Mouse (Mus musculus) lung, adult 18-20 months (tissue): Measurements from ENCODE around the gene Pou1f1.

Experiments used
- DNase-seq, 2 experiments: peaks; one replicate each; pipeline ENCODE4 v3.0.0; 2022; ENCODE audit warnings: mixed read lengths in 2 of 2

The Pou1f1 gene

DNA sequence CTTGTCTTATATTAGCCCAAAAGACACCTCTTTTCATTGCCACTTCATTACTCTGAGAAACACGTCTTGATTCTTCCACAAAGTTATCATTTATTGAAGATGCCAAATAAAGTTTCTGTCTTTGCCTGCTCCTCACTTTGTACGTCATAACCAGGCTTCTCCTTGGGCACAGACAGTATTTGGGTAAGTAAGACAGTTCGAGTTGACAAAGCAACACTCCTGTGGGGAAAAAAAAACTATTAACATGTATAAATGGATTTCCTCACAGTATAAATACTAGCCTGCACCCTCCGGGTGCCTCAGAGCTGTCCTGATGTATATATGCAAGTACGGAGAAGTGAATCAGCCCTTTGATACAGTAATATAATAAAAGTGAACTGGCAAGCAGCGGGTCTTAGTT is at the start of gene Pou1f1:
Pou1f1 (plus strand) TSS at position 301 of the 400 bp plus-strand sequence.
- no peak for DNase-seq

DNA sequence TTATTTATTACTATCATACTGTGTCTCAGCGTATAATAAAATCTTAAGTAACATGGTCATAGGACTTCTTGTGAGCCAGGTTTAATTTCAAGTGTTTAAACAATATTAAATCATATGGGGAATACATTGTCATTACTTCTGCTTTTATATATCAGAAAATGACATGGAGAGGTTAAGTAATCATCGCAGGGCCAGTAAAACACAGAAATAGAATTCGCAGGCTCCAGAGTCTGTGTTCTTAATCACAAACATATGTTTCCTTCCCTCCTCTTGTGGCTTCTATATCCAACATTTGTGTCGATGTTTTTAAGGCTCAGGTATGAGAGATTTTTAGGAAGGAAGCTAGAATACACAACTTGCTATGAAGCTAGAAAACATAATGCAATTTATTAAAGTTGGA is 49.7 kb upstream of the Pou1f1 start:
- DNase-seq = no peak

DNA sequence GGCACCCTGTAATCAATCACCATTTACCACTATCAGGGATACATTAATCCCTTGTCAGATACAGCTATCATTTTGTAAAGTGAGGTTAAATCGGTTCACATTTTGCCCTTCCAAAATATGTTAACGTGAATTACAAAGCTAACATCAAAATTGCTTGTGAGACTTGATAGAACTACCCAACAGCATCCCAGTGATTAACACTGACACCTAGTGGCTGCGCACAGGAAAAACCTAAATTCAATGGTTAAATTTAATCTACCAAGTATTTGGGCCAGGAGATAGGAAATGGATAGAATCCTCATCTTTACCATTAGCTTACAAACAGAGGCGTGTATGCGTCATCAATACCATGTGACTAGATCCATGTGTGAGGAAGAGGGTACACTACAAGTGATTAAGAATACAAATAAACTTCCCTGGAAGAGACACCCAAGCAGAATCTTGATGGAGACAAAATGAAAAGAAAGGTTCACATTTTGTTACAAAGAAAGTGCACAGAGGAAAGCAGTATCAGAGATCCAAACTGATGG is 47.8 kb upstream of the Pou1f1 start:
- no peak for DNase-seq

DNA sequence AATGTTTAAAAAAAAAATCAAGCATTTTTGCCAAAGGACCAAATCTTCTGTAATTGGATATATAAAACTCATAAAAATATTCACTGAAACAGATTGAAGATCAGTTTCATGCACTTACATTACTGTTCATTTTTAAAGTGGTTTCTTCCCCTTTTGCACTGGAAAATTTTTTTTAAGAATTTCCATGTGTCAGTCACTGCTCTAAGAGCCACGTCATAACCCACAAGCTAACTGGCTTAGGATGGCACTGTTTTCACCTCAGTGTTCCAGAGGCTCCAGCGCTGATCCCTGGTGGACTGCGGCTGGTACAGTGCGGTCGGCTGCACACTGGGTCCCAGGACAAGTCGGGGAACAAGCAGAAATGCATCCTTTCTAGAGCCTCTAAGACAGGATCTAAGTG is 34.6 kb upstream of the Pou1f1 start:
- DNase-seq = no peak

DNA sequence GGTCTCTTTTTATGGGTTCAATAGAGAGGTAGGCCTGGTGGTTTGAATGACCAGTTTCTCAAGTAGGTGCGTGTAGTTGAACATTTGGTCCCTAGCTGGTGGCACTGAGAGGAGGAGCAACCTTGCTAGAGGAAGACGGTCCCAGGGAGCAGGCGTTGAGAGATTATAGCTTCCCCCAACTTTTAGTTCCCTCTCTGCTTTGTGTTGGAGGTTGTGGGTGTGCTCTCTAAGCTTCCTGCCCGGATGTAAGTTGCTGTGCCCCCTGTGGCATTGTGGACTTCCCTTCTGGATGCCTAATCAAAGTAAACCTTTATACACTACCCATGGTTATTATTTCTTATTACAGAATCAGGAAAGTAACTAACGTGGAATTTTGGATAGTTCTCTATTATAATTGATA is 24.3 kb upstream of the Pou1f1 start:
- no peak for DNase-seq

DNA sequence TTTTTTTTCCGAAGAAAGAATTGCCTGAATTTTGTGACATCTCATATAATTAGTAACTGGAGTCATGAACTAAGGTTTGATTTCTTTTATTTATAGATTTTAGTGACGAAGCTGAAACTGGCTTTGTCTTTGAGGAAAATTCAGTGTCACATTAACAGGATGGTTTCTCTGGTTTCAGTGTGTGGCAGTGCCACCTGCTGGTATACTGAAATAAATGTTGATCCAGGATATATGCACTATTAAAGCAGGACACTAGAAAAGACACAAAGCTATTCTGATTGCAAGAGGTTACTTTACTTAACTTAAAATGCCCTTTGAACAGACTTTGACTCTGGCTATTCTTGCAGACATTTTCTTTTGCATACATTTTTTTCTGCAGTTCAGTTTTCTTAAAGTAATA is 23.3 kb upstream of the Pou1f1 start:
- DNase-seq = peak in 1 of 2 experiments; percentile 4

DNA sequence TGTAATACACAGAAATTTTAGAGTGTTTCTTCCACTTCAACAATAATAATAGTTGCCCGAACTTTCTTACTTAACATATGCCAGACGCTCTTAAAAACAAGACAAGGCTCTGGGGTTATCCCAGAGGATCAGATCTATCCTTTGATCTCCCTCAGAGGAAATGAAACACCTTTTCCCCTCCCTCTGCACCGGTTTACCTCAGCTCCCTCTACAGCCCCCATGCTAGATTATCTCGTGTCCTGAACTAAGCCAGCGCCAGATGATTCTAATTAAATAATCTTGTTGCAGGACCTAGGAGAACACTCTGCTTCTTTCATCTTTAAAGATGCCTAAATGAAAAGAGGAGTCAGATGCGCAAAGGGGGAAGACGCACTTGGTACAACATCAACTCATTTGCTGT is 6.1 kb upstream of the Pou1f1 start:
- DNase-seq = no peak

DNA sequence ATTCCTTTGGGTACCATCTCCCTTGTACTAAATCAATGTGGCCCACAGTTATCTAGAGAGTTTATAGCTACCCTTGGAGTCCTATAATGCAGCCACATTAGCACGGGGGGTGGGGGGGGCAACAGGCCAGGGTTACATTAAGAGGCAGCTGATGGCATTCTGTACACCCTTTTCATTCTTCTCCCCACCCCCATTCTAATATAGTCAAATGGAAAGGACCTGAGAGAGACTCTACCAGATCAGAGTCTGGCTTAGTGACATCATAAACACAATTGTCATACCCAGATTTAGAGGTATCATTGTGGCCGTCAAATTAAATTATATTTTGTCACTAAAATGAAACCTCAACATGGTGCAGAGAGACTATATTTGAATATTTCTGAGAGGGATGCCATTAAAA is 5.7 kb downstream of the Pou1f1 start:
- DNase-seq = no peak

DNA sequence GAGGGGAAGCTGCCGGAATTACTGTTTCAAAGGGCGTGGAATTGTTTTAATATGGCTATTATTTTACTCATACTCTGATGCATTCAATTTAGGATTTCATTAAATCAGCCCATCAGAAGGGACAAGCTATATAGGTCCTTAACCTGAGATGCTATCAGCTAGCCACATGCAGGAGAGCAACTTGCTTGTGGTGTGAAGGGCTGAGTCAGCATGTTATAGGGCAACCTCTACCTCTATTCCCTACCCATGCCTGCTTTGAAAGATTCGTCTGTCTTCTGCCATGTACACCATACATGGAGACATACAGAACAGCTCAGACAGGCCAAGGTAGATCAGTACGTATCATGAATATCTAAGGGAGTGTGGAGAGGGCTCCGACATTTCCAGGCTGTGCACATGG is 6.4 kb downstream of the Pou1f1 start:
- no peak for DNase-seq

DNA sequence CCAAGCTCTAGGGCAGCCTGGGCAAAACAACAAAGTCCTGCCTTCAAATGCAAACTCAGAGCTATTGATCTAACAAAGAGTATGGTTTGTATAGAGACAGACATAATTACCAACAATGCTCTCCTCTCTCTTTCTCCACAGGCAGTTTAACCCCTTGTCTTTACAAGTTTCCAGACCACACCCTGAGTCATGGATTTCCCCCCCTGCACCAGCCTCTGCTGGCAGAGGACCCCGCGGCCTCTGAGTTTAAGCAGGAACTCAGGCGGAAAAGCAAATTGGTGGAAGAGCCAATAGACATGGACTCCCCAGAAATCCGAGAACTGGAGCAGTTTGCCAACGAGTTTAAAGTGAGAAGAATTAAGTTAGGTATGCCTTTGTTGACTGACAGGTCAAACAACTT is 9.3 kb downstream of the Pou1f1 start:
- no peak for DNase-seq

DNA sequence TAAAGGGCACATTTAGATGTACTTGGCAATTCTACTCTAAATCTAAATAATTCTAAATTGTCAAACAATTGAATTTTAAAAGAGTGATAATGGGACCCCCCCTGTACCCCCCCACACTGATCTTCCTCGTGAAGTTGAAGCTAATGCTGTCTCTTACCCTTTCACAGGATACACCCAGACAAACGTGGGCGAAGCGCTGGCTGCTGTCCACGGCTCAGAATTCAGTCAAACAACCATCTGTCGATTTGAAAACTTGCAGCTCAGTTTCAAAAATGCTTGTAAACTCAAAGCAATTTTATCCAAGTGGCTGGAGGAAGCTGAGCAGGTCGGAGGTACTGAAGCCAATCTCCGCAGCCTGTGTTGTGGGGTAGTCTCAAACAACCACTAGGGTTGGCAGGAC is 11.4 kb downstream of the Pou1f1 start:
- DNase-seq = no peak

DNA sequence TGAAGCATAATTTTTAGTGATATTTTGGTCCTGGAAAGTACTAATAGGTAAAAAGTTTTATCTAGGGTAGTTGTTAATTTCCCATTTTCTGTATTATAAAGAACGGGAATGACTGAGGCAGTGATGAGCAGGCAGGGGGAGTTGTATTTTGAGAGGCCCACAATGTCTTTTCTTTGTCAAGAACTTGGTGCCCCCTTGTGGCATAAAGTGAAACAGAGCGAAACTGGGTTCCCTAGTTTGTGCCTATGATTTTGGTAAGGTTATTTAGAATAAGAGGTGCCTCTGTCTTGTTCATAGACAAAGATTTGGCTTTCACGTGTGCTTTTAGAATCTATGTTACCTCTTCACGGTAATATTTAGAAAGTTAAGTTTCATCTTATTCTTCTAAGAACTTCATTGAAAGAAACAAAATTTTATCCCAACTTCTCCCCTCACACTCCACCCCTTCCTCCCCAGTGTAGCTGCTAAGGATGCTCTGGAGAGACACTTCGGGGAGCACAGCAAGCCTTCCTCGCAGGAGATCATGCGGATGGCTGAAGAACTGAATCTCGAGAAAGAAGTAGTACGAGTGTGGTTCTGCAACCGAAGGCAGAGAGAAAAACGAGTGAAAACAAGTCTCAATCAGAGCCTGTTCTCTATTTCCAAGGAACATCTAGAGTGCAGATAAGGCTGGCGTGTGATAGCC is 13.1 kb downstream of the Pou1f1 start:
- peak in 1 of 2 experiments; percentile 12 for DNase-seq

DNA sequence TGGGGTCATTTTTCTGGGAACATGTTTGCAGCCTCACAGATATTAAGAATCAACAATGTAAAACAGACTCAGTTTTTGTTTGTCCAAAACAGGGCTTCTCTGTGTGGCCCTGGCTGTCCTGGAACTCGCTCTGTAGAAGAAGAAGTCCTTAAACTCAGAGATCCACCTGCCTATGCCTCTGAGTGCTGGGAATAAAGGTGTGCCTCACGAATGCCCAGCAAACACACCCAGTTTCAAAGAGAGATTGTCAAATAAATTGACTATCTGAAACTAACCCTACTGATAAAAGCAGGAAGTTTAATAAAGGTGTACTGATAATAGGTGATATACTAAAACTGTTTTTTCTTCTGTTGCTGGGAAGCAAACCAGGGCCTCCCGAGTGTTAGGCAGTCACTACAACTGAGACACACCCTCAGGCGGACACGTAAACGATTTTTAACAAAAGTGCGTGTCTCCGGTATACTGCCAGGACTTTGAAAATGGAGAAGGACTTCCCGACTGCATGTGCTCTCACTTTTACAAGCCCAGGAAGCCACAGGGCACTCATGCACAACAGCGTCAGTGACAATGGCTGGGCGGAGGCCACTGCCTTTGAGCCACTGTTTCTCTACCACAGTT is 23.5 kb downstream of the Pou1f1 start:
- no peak for DNase-seq

DNA sequence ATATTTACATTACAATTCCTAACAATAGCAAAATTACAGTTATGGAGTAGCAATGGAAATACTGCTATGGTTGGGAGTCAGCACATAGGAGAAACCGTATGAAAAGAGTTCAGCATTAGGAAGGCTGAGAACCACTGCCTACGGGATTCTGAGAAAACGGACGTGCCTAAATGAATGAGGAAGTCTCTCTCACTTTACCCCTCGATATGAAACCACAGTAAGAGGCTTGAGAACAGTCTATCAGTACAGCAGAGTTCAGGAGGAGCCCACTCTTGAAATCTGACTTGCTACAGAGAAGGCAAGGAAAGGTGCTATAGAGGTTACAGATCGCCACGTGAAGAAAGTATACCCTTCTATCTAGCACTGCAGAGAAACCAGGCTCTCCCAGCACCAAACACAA is 28.6 kb downstream of the Pou1f1 start:
- no peak for DNase-seq

DNA sequence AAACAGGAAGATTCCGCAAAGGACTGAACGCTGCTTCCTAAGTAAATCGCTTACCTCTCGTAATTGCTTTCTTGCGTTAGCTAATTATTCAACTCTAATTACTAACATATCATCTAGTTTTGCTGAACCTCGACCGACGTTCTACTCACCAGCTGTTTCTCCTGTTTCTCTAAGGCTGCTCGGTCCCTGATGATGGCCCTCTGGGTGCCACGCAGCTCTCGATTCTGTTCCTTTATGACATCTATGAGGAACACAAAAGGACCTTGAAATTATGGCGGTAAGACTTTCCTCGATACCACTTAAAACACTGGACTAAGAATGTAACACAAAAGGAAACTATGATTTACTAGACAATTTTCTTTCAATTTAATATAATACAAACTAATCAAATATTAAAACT is 30.5 kb downstream of the Pou1f1 start:
- no peak for DNase-seq

DNA sequence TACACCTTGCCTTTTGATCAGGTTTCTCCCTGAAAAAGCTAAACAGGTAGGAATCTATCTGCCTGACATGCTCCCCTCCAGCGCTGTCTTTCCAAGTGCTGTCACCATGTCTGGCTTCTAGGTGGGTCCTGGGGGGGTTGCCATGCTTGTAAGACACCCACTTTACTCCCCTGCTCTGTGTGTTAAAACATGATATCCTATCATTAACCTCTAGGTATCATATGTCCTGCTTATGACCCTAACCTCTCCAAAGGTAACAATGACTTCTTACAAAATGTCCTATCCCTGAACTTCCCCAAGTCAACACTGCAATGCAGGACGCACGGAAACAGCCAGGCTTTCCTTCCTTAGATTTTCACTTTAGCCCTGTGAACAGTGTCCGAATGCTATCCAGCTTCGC is 34.0 kb downstream of the Pou1f1 start:
- no peak for DNase-seq

DNA sequence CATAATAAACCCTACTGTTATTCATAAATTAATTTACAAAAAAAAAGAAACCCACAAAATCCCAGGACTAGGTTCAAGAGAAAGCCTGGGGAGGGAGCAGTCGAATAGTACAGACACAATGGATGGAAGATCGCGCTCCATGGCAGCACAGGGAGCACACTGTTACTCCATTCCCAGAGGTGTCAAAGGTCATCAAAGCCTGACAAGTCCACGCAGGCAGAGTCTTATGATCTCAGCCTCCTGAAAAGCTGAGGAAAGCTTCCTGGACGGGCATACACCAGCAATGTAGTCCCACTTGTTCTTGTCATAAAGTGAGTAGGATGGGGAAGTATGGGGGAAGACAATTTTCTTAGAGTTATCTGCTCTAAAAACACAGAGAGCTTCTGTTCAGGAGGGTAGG is 37.1 kb downstream of the Pou1f1 start:
- DNase-seq = no peak

DNA sequence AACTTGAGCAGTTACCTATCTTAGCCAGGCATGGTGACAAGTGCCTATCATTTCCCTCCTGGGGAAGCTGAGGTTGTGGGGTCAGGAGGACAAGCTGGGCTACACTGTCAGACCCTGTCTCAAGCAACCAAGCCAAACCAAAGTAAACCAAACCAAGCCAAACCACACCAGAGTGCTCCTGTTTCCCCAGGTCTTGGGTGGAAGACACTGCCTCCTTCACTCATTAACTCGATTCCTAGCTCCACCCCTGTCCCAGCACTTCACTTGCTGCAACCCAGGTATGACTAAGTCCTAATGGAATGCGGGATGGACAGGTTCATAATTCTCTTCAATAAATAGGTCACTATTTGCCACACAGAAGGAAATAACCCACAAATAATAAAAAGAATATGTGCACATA is 39.3 kb downstream of the Pou1f1 start:
- peak; percentile 42 to 65 for DNase-seq

DNA sequence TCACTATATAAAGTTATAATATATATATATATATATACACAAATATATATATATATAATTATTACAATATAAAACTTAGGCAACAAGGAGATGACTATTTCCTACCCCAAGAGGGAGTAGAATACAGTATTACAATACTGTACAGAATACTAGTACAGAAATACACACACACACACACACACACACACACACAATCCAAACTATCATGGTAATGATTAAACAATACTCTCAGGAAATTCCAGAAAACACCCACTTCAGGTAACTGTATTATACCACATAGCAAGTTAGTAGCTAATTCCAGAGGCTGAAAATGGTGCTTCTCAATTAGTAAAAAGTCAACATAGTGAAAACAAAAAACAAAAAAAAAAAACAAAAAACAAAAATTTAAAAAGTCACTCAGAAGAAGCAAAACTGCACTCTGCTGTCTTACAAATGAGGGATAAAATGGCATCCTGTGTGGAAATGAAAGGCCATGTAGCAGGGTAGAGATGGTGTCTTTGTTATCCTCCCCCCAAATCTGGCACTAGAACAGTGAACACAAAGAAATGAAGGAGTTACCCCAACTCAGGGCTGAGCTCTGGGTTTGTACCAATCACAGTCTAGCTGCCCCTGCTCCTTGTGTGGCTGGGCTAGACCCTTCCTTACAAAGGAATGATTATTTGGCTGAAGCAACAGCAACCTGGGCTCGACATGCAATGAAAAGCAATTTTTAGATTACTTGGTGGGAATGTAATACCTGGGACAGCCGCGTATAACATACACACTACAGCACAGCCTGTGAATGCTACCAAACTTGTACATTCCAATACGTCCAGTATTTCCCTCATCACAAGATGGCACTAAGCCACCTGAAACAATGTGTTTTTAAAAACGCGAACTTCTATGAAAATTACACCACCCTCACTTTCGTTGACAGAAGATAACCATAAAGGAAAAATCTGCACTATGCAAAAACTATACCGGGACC is 41.0 kb downstream of the Pou1f1 start:
- no peak for DNase-seq

DNA sequence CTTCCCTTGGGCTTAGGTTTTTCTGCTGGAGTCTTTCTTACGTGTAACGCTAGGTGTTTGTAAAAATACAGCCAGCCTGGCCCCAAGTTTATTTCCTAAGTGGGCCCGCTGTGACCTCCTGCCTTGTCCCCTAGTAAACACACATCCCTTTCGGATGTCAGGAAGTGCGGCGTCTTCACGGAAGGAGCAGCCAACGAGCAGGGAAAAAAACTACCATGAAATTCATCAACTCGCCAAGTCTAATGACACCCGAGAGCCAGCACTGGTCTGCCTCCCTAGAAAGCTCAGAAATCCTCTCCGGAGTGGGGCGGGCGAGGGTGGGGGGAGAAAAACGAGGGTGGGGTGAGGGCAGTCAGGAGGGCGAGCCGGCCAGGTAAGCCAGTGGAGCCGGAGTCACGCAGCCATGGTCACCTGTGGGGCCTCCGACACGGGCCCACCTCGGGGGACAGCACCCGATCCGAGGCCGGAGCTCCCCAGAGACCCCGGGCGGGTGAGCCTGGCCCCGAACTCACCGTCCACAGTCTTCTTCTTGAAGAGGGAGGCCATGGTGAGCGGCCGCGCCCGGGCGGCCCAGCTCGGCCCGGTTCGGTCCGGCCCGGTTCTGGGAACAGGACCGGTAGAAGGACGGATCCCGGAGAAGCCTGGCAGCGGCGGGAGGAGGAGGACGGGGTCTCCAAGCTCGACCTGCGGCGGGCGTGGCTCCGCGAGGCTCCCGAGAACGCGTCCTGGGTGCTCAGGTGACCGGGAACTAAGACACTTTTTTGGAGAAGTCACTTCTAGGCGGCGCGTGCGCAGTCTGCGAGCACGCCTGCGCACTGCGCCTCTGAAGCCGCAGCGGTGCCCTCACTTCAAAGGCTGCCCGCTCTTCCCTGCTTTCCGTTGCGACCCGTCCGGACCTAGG is 41.9 kb downstream of the Pou1f1 start, which contains the start of gene Chmp2b:
Chmp2b (minus strand) TSS at position 764 of the 901 bp plus-strand sequence.
- peak; percentile 84 to 88 for DNase-seq

DNA sequence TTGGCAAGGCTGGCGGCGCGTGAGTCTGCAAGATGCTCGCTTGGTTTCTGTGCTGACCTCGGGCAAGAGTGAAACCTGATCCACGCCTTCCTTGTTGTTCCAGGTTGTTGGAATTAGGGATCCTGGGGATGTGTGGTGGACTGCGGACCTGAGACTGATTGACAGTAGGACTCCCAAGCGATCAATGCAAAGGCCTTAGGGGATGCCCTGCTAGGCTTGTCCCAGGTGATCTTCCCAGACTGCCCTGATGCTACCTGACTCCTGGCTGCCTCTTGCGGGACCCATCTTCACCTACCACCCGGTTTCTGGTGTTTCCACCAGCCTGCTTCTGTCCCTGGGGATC is 42.5 kb downstream of the Pou1f1 start:
- no peak for DNase-seq

DNA sequence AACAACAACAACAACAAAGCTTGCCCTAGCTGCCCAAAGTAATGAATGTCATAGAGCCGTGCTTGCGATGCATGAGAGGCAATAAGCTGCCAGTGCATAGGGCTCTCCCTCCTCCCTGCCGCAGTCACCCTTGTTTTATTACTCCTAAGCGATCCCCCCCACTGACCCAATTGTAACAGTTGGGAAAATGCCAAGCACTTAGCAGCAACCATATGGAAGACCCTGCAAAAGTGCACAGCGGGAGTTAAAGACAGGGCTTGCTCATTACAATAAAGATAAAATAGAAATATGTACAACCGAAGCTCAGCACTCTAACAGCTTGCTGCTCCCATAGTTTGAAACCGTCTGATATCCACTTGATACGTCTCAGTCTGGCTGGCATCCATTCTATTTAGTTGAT is 44.0 kb downstream of the Pou1f1 start:
- no peak for DNase-seq
